Mouse (Mus musculus): ENCODE results near the gene Mapkap1. TPM values are rescaled to one million over a fixed set of nuclear protein-coding genes. Genes with fewer than 3 reads are reported as not detected.

Mapkap1 gene
- polyA plus RNA-seq, 1 experiment = 52.5 TPM

GRCm38 (mm10) chr2:34608917-34609316 is 202.3 kb downstream of the Mapkap1 start:
- Histone ChIP-seq H3K36me3 (ENCODE audit: control insufficient read depth, insufficient read depth, low read length) (peaks cover 4% of the 10 kb centered on the region; the same call in 1 of the 2 replicates), H3K4me1 (ENCODE audit: control insufficient read depth, insufficient read depth, insufficient read length, low read length) (peaks cover 2% of the 10 kb centered on the region; the same call in 1 of the 2 replicates), H3K4me3 (ENCODE audit: low read depth, low read length) (no peak overlapping the region), H3K27me3 (ENCODE audit: control insufficient read depth, insufficient read depth, low read length) (no peaks in the 10 kb centered on the region), H3K27ac (ENCODE audit: insufficient read depth, low read depth, low read length) (no peak overlapping the region)
- TF ChIP-seq POLR2A (IDR thresholded peaks at IDR 0.05; ENCODE audit: low read depth, low read length) (no peak), CTCF (IDR thresholded peaks at IDR 0.05; ENCODE audit: extremely low read depth, insufficient read length, insufficient replicate concordance, low read depth, low read length) (no peak)
- WGBS = 87% methylated on average over 3 of the region's 3 CpGs

DNA sequence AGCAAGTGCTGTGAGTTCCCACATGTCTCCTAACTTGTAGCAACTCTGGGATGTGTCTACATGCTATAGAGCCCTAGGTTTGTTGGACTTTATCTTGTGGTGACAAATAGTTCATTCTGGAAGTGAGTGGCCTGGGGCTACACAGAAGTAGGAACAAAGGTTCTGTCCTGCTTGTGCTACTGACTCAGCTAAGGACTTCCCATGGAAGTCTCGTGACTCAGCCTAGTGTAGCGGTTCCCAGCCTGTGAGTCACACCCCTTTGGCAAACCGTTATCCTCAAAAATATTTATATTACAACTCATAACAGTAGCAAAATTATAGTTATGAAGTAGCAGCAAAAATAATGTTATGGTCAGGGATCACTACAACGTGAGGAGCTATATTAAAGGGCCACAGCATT is 202.9 kb downstream of the Mapkap1 start:
- TF ChIP-seq POLR2A (IDR thresholded peaks at IDR 0.05; ENCODE audit: low read depth, low read length) = no peak
- TF ChIP-seq CTCF (IDR thresholded peaks at IDR 0.05; ENCODE audit: extremely low read depth, insufficient read length, insufficient replicate concordance, low read depth, low read length) = no peak
- Histone ChIP-seq H3K4me3 (ENCODE audit: low read depth, low read length) (no peak overlapping the region), H3K27me3 (ENCODE audit: control insufficient read depth, insufficient read depth, low read length) (no peaks in the 10 kb centered on the region), H3K4me1 (ENCODE audit: control insufficient read depth, insufficient read depth, insufficient read length, low read length) (peaks cover 2% of the 10 kb centered on the region; the same call in 1 of the 2 replicates), H3K27ac (ENCODE audit: insufficient read depth, low read depth, low read length) (no peak overlapping the region), H3K36me3 (ENCODE audit: control insufficient read depth, insufficient read depth, low read length) (peaks cover 8% of the 10 kb centered on the region)
- WGBS = 69% methylated on average over 4 of the region's 4 CpGs

DNA sequence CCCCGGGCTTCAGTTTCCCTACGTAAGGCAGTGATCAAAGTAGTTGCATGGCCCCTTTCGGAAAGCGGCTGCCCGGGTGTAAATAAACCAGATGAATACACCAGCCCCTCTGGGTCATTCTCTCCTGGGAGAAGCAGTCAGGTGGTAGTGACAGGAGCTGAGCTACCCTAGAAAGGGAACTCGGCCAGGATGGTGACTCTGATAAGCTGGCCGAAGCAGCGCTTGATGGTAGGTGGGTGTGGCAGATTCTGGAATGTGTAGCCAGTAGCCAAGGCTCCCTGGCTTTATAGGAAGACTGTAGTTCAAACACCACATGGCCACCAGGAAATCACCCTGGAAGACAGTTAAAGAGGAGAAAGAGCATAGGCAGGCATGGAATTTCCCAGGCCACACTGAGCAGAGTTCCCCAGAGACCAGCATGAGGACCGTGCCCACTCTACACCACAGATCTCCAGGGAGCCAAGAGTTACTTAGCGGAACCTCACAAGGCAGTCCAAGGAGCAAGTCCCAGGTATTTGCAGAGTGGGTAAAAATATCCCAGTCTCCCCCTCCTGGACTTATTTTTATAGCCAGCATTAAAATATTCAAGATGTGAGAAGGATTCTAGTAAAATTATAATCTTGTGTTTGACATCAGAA is 214.3 kb downstream of the Mapkap1 start:
- Histone ChIP-seq H3K36me3 (ENCODE audit: control insufficient read depth, insufficient read depth, low read length) (peaks cover 29% of the 10 kb centered on the region), H3K4me1 (ENCODE audit: control insufficient read depth, insufficient read depth, insufficient read length, low read length) (no peaks in the 10 kb centered on the region), H3K27ac (ENCODE audit: insufficient read depth, low read depth, low read length) (no peak overlapping the region), H3K27me3 (ENCODE audit: control insufficient read depth, insufficient read depth, low read length) (no peaks in the 10 kb centered on the region), H3K4me3 (ENCODE audit: low read depth, low read length) (no peak overlapping the region)
- WGBS = 53% methylated on average over 10 of the region's 10 CpGs
- TF ChIP-seq CTCF (IDR thresholded peaks at IDR 0.05; ENCODE audit: extremely low read depth, insufficient read length, insufficient replicate concordance, low read depth, low read length) (no peak), POLR2A (IDR thresholded peaks at IDR 0.05; ENCODE audit: low read depth, low read length) (no peak)

DNA sequence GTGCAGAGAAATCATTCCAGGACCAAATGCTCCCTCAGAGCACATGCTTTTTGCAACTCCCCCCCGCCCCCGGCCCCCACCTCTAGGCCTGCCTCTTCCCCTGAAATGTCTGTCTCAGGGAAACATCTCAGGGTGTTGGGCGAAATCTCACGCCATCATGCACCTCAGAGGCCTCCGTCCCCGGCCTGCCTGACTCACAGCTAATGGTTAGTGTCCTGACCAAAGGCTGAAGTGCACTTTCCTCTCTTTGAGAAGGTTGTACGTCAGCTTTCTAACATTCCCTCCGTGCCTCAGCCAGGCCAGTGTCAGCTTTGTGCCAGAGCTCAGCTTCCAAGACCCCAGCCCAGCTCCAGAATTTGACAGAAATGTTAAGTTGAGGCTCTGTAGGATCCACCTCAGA is 214.9 kb downstream of the Mapkap1 start:
- Histone ChIP-seq H3K4me3 (ENCODE audit: low read depth, low read length) (no peak overlapping the region), H3K36me3 (ENCODE audit: control insufficient read depth, insufficient read depth, low read length) (peaks cover 29% of the 10 kb centered on the region), H3K4me1 (ENCODE audit: control insufficient read depth, insufficient read depth, insufficient read length, low read length) (no peaks in the 10 kb centered on the region), H3K27me3 (ENCODE audit: control insufficient read depth, insufficient read depth, low read length) (no peaks in the 10 kb centered on the region), H3K27ac (ENCODE audit: insufficient read depth, low read depth, low read length) (no peak overlapping the region)
- WGBS = 85% methylated on average over 8 of the region's 8 CpGs
- TF ChIP-seq CTCF (IDR thresholded peaks at IDR 0.05; ENCODE audit: extremely low read depth, insufficient read length, insufficient replicate concordance, low read depth, low read length) (no peak), POLR2A (IDR thresholded peaks at IDR 0.05; ENCODE audit: low read depth, low read length) (no peak)

DNA sequence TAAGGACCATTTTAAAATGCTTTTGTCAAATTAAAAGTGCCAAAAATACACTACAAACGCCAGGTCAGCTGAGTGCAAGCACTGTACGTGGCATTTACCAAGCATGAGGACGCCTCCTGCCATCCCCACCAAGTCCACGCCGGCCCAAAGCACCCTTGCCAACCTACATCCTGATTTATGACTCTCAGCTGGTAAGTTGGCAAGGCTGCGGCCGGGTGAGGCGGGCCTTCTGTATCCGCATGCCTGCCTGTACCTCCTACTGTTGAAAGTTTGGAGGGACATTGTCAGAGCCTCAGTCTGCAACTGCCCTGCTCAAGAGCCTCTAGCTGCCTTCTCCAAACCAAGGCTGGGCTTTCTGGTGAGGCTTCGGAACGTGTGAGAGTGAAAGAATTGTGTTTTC is 215.9 kb downstream of the Mapkap1 start:
- 43% methylated on average over 11 of the region's 11 CpGs for WGBS
- H3K4me1 ChIP-seq (ENCODE audit: control insufficient read depth, insufficient read depth, insufficient read length, low read length) = no peaks in the 10 kb centered on the region; the same call in 1 of the 2 replicates
- no peak overlapping the region for H3K4me3 ChIP-seq (ENCODE audit: low read depth, low read length)
- TF ChIP-seq CTCF (IDR thresholded peaks at IDR 0.05; ENCODE audit: extremely low read depth, insufficient read length, insufficient replicate concordance, low read depth, low read length) = no peak
- no peak for TF ChIP-seq POLR2A (IDR thresholded peaks at IDR 0.05; ENCODE audit: low read depth, low read length)
- no peak overlapping the region for H3K27ac ChIP-seq (ENCODE audit: insufficient read depth, low read depth, low read length)
- H3K36me3 ChIP-seq (ENCODE audit: control insufficient read depth, insufficient read depth, low read length) = peaks cover 29% of the 10 kb centered on the region
- H3K27me3 ChIP-seq (ENCODE audit: control insufficient read depth, insufficient read depth, low read length) = no peaks in the 10 kb centered on the region

DNA sequence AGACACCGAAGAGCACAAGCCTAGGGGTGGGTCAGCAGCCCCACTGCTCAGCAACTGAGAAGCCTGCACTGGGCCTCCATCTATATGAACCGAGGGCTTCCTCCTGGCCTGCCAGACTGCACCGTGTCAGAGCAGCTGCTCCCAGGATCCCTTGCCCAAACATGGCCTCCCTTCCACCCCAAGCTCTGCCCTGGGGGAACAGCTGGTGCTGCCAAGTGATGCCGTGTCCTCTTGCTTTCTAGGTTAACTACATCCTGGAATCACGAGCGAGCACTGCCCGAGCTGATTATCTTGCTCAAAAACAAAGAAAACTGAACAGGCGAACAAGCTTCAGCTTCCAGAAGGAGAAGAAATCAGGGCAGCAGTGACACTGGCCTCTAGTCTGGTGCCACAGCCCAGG is 216.6 kb downstream of the Mapkap1 start:
- Histone ChIP-seq H3K27ac (ENCODE audit: insufficient read depth, low read depth, low read length) (no peak overlapping the region), H3K4me1 (ENCODE audit: control insufficient read depth, insufficient read depth, insufficient read length, low read length) (no peaks in the 10 kb centered on the region; the same call in 1 of the 2 replicates), H3K36me3 (ENCODE audit: control insufficient read depth, insufficient read depth, low read length) (peaks cover 29% of the 10 kb centered on the region), H3K4me3 (ENCODE audit: low read depth, low read length) (no peak overlapping the region), H3K27me3 (ENCODE audit: control insufficient read depth, insufficient read depth, low read length) (no peaks in the 10 kb centered on the region)
- 92% methylated on average over 8 of the region's 8 CpGs for WGBS
- TF ChIP-seq CTCF (IDR thresholded peaks at IDR 0.05; ENCODE audit: extremely low read depth, insufficient read length, insufficient replicate concordance, low read depth, low read length) (no peak), POLR2A (IDR thresholded peaks at IDR 0.05; ENCODE audit: low read depth, low read length) (no peak)

DNA sequence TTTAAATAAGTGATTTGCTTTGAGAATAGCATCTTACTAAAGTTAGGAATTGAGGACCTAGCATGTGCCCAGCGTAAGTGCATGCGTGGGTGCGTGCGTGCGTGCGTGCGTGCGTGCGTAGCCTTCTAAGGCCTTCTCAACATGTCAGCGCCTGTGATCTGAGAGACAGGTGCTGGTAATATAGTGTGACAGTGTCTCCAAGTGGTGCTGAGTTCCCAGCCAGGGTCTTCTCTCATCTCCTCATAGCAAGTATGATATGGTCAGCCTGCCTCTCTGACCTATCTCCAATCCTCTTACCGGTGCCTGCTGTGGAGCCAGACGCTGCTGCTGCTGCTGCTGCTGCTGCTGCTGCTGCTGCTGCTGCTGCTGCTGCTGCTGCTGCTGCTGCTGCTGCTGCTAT is 217.5 kb downstream of the Mapkap1 start:
- Histone ChIP-seq H3K4me3 (ENCODE audit: low read depth, low read length) (no peak overlapping the region), H3K27ac (ENCODE audit: insufficient read depth, low read depth, low read length) (no peak overlapping the region), H3K27me3 (ENCODE audit: control insufficient read depth, insufficient read depth, low read length) (no peaks in the 10 kb centered on the region), H3K36me3 (ENCODE audit: control insufficient read depth, insufficient read depth, low read length) (peaks cover 29% of the 10 kb centered on the region), H3K4me1 (ENCODE audit: control insufficient read depth, insufficient read depth, insufficient read length, low read length) (peaks cover 3% of the 10 kb centered on the region; the same call in 1 of the 2 replicates)
- TF ChIP-seq POLR2A (IDR thresholded peaks at IDR 0.05; ENCODE audit: low read depth, low read length) = no peak
- no peak for TF ChIP-seq CTCF (IDR thresholded peaks at IDR 0.05; ENCODE audit: extremely low read depth, insufficient read length, insufficient replicate concordance, low read depth, low read length)
- 97% methylated on average over 12 of the region's 12 CpGs for WGBS

Measured in small intestine, adult 2 months (tissue).